Mouse (Mus musculus) urinary bladder, adult 18-20 months (tissue): ENCODE data around the gene Erh.

Source experiments
- DNase-seq, 2 experiments: peaks; one replicate each; pipeline ENCODE4 v3.0.0; 2022; ENCODE audit warnings: low spot score in 2 of 2, mixed read lengths in 2 of 2

The Erh gene

DNA sequence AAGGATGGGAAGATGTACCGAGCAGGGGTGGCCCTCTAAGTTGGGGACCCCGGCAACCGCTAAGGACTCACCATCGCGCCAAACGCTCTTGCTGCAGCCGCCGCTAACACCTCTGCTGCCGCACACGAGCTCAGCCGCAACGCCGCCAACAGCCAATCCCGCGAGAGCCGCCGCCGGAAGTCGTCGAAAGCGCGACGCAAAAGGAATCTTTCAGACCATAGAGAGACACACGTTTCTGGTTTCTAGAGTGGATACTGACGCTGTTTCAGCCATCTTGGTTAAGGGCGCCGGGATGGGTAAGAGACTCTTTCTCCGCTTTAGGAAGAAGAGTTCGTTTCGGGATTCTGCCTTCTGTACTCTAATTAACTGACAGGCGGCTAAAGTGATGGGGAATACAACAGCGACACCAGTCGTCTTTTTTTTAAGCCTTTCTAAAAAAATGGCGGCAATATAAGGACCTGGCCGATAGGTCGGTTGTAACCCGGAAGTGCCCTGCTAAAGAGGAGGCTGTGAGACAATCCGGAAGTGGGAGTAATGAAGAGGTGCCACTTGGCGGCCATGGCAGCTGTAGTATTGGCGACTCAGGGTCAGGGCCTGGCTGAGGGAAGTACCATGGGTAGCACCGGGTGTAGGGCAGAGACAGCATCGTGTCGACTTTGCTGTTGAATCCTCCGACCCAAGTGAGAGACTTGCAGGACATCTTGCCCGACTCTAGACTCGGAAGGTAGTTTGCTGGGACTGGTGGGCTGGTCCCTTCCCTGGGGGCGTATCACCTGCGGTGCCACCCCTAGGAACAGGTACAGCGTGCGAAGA is at the start of gene Erh, which contains the start of gene Slc39a9:
Erh (minus strand) TSS at position 649 of the 813 bp plus-strand sequence.
Slc39a9 (plus strand) TSS at position 191 of the 813 bp plus-strand sequence.
- DNase-seq: peak; percentile 84 to 90

DNA sequence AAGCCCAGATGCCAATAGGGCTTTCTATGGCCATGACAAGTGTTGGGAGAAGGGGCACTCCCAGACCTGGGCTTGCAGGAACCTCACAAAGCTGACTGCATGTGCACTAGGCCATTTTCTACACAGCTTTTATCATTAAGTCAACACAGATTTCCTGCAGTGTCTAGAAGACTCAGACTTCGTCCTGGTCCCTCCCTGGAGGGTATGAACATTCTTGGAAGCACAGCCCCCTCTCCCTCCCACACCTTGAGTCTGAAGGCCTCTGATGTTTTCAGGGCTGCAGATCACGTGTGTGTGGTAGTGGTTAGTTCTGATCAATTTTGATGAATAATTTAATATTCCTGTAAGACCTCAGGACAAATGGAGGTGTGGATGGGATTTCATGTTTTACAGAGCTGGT is 49.6 kb upstream of the Erh start:
- no peak for DNase-seq

DNA sequence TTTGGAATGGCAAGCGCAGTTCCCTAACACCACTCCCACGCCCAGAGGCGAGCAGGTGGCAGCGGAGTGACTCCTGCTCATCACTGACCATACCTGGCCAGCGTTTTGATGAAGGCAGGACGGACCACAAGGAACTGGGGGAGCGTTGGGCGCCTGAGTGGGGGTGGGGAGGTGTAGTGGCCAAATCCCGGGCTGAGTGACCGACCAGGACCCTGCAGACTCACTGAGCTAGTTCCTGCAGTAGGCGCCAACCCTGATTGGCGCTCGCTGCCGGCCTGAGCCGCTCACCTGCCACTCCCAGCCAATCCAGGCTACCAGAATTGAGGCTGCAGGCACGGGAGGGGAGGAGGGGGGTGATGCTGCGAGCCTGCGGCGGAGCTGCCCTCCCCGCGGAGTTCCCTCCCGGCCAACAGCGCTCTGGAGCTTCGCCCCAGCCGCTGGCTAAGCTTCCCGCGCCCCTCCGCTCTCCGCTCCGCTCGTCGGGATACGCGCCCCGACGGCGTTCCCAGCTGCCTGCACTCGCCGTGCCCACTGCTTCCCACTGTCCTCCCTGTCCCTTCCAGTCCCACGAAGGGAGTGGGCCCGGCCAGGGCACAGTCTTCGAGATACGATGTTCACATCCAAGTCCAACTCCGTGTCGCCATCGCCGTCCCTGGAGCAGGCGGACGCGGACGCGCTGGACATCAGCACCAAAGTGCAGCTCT is 48.3 kb upstream of the Erh start, which contains the start of gene Plekhd1:
Plekhd1 (plus strand) TSS at position 323 of the 704 bp plus-strand sequence.
- DNase-seq: peak; percentile 54 to 63

DNA sequence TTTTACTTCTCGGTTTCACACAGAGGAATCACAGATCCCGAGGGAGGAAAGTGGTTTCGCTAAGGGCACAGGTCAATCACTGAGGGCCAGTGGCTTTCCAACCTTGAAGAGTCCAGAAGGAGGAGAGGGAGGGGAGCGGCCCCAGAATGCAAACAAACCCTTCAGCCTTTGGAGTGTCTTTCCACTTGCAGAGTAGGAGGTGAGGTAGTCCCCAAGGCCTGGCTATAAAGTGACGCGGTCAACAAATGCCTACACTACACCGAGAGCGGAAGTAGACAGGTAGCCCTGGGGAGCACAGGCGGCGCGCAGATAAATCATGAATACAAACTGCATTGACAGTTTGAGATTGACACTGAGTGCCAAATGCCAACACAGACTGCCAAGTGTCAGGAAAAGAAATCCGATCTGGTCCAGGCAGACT is 47.5 kb upstream of the Erh start:
- DNase-seq: no peak

DNA sequence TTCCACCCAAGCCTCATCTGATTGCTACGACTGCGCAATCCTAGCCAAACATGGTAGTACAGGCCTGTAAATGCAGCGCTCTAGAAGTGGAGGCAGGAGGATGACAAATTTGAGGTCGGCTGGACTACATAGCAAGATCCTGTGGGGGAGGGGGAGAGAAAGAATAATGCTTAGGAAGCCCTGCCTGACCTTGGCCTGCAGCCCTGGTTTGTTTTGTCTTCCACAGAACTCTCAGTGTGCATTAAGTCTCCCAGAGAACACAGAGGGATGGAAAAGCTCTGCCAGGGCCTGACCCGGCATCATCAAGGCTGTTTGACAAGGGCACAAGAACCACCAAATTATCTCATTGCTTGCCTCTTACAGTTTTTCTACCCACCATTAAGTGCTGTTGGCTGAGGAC is 45.6 kb upstream of the Erh start:
- DNase-seq: no peak

DNA sequence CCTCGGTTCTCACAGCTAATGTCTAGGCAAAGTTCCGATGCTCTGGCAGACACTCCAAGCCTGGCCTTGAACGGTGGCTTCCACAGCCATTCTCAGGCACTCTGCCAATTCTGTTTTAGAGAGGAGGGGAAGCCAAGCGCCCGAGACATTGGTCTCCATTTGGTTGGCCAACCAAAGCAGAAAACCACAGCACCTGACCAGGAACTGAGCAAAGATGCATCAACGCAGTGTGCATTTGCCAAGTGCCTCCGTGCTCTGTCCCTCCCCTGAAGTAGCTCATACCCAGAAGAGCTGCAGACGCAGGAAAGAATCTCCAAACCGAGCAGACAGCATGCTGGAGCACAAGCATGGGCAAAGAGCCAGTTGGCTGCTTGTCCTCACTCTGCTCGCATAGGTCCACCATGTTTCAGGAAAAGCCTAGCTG is 43.7 kb upstream of the Erh start:
- no peak for DNase-seq

DNA sequence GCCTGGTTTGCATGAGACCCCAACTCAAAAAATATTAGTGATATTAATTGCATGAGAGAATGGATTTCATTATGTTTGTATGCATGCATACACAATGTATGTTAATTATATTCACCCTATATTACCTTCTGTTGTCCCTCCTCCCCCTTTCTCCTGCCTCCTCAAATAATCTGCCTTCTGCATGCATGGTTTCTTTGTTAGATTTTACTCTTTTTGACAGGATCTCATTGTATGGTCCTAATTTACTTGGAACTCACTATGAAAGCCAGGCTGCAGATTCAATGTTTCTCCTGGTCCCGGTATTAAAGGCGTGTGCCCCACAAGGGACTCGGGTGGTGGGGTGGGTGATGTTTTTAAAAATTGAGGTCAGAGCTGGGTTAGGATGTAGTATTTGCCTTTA is 40.2 kb upstream of the Erh start:
- DNase-seq: no peak

DNA sequence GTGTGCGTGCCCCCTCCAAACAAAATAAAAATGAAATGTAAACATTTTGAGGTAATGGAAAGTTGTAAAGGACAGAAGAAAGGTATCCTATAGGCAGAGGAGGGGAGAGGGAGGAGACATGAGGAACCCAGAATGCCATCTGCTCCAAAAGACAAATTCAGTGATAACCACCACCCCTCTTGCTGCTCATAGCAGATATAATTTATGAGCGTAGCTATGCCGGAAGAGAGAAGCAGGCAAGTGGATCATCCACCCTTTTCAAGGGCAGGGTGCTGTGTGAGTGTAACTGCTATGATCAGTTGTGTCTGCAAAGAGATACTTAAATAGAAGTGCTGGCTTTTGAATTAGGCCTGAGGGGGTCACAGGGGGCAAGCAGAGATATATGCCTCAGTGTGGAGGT is 39.4 kb upstream of the Erh start:
- no peak for DNase-seq

DNA sequence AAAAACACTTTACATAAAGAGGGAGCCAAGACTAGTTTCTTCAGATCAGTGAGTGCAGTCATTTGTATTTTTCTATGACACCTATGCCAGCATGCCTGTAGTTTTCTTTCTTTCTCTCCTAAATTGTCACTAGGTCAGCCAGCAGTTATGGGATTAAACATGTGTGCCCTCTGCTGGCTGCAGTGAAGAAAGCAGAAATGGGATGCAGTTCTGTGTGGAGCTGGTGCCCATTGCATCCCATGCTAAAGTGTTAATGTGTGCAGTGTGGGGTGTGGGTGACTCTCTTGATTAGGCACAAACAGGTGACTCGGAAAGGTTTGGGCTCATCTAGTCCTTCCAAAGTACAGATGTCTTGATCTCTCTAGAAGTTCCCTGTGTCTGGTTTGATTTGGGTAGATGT is 37.2 kb upstream of the Erh start:
- DNase-seq: no peak

DNA sequence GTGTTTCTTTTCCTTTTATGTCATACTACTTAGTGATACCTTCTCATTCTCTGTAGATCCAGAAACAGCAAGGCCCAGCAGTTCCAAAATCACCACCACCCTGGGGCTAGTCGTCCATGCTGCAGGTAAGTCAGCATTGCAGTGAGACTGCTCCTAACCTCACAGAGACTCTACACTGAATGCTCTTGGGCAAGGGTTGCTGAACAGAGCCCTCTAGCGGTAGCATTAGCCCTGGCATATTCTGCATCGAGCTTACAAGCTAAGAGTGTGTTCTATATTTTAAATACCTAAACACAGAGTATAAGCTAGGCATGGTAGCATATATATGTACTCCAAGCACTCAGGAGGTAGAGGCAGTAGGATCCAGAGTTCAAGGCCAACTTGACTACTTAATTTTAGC is 29.0 kb upstream of the Erh start:
- no peak for DNase-seq

DNA sequence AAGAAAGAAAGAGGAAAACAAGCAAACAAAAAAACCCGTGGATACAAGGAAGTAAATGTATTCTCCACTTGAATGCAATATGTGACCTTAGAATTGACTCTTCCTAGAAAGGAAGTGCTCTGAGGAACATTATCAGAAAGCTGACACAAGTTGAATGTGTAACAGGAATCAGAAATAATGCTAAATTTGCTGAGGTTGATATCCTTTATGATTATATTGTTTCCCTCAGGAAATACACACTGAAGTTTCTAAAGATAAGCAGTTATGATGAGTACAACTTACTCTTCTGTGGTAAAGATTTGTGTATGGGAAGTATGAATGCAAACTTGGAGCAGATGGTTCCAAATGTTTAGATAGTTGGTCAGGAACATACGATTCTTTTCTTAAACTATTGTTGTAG is 24.2 kb upstream of the Erh start:
- no peak for DNase-seq

DNA sequence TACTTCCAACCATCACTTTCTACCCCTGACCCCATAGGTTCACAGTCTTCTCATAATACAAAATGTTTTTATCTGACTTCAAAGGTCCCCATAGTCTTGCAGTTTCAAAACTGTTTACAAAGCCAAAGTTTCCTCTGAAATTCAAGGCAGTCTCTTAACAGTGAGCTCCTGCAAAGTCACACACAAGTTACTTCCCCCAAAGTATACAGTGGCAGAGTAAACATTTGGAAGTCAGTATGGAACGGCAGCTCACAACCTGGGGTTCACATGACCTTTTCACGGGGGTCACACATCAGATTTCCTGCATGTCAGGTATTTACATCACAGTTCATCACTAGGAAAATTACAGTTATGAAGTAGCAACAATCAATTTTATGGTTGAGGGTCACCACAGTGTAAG is 19.8 kb upstream of the Erh start:
- DNase-seq: no peak

DNA sequence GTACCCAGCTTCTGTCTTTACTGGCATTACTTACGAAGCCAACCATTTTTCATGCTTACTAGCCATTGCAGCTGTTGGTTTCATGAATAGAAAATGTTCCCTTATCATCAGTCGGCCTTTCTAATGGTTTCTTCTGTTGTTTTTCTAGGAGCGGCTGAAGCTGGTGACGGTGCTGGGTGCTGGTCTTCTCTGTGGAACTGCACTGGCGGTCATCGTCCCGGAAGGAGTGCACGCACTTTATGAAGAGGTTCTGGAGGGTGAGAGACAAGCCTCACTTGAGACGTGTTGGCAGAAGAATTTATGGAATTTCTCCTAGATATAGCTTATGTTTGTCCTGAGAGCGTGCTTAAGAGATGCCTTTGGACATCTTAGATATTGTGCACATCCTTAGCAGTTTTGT is 18.2 kb upstream of the Erh start:
- DNase-seq: no peak

DNA sequence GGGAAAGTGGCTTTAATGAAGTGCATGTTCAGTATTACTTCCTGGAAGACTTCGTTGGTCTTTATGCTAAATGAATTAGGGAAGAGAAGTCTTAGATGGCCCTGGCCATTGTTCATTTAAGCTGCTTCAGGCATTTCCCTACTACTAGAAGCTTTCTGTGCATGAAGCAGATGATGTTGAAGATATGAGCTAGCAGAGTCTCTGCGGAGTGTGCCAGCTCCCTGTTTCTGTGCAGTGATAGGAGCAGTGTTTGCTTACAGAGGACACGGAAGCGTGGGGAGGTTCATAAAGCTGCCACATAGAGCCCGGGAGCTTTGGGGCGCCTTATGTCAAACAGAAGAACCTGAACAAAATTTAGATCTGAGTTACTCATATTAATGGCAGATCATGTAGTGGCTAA is 14.5 kb upstream of the Erh start:
- no peak for DNase-seq

DNA sequence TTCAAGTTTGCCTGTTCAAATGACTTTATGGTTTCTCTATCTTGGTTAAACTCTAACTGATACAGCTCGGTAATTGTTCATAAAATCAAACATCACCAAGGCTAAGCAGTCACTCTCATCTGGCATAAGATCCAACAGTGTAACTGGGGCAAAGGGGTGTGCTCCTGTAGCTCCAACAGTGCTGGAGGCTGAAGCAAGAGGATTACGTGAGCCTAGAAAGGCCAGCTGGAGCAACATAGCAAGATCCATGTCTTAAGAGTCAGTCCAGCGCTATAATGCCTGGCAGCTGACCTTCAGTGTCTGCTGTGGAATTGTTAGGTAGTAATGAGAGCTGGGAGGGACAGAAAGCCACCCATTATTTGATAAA is 10.5 kb upstream of the Erh start:
- DNase-seq: no peak

DNA sequence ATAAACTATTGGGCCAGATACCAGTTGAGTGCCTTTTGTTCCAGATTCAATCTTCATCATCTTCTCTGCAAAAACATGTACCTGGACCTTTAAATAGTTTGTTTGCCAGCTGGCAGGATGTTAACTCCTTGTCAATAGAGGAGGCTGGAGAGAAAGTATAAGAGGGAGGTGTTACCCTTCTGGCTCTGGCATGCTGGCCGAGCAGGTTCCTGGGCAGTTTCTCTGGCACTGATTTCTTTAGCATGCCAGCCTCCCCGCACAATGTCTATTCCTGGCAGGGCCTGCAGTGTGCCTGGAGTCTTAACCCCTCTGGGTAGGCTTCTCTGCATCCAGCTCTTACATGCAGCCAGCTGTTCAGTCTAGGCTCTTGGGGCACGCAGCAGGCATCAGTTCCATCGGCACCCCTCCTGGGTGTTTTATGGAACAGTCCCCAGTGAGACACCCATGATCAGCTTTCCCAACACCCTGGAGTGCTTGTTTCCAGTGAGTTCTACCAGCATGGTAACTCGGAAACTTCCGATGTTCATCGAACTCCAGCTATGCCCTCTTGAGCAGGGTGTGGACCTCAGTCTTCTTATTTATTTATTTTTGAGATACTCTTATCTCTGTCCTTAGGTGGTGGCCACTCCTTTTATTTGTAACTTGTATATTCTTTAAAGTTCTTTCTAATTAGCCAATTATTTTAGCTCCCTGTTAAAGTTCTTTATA is 10.0 kb upstream of the Erh start:
- DNase-seq: peak; percentile 39 to 57

DNA sequence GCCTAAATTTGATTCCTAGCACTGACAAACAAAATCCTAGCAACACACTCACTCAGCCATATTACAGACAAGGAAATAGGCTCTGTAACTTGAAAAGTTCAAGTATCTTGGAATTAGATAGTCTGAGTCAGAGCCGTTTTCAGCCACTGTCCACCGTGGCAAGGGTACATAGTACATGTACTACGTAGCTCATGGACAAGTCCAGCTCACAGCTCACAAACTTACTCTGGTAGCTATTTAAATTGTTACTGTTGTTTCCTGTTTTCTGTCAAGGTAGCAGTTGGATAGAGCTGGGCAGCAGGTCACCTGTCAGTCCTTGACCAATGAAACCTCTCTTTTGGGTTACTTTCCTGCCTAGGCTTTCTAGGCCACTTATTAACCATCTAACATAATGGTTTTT is 2.2 kb upstream of the Erh start:
- DNase-seq: no peak

DNA sequence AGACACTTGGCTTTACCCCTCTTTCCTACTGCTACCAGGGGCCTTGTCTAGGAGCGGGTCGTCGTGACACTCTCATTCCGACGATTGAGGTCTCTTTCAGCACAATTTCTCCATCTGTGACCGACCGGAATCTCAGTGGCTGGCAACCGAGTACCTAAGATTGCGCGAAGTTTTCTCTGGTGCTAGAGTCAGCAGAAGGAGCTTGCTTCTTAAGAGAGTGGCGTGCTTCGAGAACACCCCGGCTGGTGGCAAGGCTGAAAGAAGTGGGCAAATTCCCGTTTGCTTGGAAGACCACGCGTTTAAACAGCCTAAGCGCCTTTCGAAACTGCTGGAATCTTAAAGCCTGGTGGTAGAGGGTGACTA is 346 bp upstream of the Erh start:
- DNase-seq: no peak

DNA sequence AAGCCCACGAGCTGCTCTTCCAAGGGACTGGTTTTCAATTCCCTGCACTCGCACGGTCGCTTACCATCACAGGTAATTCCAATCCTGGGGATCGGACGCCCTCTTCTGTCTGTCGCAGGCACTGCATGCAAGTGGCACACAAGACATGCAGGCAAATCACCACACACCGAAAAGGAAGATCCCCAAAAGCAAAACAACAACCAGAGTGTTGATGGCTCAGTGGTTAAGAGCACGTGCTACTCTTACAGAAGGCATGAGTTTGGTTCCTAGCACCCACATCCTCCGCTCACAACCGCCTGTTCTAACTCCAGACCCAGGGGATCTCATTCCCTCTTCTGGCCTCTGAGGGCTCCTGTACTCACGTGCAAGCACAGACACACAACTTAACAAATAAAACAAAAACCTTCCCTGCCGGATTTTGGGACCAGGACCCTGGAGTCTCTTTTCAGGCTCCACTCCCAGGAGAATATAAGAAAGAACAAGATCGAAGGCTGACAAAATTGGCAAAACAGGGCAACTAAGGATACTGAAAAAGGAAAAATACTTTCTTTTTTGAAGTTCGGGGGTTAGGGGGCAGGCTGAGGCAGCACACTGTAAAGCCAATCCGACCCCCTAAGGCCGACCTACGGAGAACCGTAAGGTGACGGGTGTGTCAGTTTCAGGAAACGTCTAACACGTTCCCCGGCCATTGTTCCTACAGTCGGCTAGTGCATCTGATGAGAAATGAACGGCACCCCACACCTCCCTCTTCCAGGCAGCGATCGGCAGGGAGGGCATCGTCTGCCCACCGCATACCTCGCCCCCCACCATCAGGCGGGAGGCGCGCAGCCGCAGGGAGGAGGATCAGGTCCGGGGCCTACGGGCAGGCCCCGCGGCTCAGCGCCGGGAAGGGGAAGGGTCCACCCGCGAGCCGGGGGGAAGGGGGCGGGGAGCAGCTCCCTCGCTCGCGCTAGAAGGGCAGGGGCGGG is 1.1 kb downstream of the Erh start:
- DNase-seq: peak in 1 of 2 experiments; percentile 23

DNA sequence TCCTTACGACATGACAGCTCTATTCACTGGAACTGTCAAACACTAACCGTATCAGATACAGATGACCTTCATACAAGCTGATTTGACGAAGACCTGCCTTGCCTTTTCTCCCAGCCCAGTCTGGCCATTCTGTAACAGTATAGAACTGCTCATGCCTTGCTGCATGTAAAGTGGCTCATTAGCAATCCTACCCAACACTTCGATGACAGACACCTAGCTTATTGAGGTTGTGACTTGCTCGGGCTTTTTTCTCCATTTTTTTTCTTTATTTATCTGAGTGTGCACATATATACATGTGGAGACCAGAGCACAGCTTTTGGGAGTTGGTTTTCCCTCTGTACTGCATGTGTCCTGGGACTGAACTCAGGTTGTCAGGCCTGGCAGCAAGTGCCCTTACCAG is 12.4 kb downstream of the Erh start:
- DNase-seq: no peak

DNA sequence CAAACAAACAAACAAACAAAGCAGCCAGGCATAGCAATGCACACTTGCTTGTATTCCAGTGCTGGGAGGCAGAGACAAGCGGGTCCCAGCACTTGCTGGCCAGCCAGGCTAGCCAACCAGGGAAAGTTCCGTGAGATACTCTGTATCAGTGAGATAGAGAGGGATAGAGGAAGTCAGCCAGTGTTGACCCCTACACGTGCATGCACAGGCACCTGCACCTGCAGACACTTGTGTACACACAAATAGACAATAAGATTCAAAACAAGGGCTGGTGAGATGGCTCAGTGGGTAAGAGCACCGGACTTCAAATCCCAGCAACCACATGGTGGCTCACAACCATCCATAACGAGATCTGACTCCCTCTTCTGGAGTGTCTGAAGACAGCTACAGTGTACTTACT is 23.6 kb downstream of the Erh start:
- DNase-seq: no peak
